Mouse (Mus musculus): ENCODE results near the gene Nars2. TPM values are rescaled to one million over a fixed set of nuclear protein-coding genes. Genes with fewer than 3 reads are reported as not detected.

Nars2 gene
- polyA plus RNA-seq, 2 experiments = 4.9 to 16.1 TPM

GRCm38 (mm10) chr7:96904936-96905335 is 46.4 kb upstream of the Nars2 start:
- H3K9ac ChIP-seq (replicated peaks) = no peak overlapping the region
- H3K4me3 ChIP-seq (ENCODE audit: insufficient read depth in 1 of 2, low read depth in 2 of 2, low read length in 2 of 2) = no peak overlapping the region
- H3K27me3 ChIP-seq (ENCODE audit: control insufficient read depth, insufficient read depth, low read length) = no peaks in the 10 kb centered on the region
- 55% methylated on average over 1 of the region's 1 CpGs for WGBS (ENCODE audit: insufficient replicate concordance)
- no peak for ATAC-seq (ENCODE audit: insufficient read depth)
- H3K4me1 ChIP-seq (replicated peaks; ENCODE audit: control insufficient read depth in 2 of 2, insufficient read depth in 2 of 2, low read length in 1 of 2) = no peaks in the 10 kb centered on the region
- H3K36me3 ChIP-seq (replicated peaks; ENCODE audit: control insufficient read depth, insufficient read depth, low read depth) = no peaks in the 10 kb centered on the region
- no peaks in the 10 kb centered on the region for H3K9me3 ChIP-seq (ENCODE audit: control insufficient read depth, low read length)
- H3K27ac ChIP-seq = no peak overlapping the region
- no peak overlapping the region for H3K4me2 ChIP-seq (ENCODE audit: low read depth)
- DNase-seq (ENCODE audit: low read depth in 3 of 3, low spot score in 3 of 3) = no peak
- TF ChIP-seq EP300 (IDR thresholded peaks at IDR 0.05; ENCODE audit: low read depth) (no peak), CTCF (IDR thresholded peaks at IDR 0.05; ENCODE audit: low read depth) (no peak)

- WGBS (ENCODE audit: insufficient replicate concordance) = 77% methylated on average over 3 of the region's 3 CpGs
- Histone ChIP-seq H3K27ac (no peak overlapping the region), H3K9ac (replicated peaks) (no peak overlapping the region), H3K9me3 (ENCODE audit: control insufficient read depth, low read length) (no peaks in the 10 kb centered on the region), H3K4me1 (replicated peaks; ENCODE audit: control insufficient read depth in 2 of 2, insufficient read depth in 2 of 2, low read length in 1 of 2) (no peaks in the 10 kb centered on the region), H3K27me3 (ENCODE audit: control insufficient read depth, insufficient read depth, low read length) (no peaks in the 10 kb centered on the region), H3K4me3 (ENCODE audit: insufficient read depth in 1 of 2, low read depth in 2 of 2, low read length in 2 of 2) (no peak overlapping the region), H3K36me3 (replicated peaks; ENCODE audit: control insufficient read depth, insufficient read depth, low read depth) (no peaks in the 10 kb centered on the region), H3K4me2 (ENCODE audit: low read depth) (no peak overlapping the region)
- TF ChIP-seq CTCF (IDR thresholded peaks at IDR 0.05; ENCODE audit: low read depth) (no peak), EP300 (IDR thresholded peaks at IDR 0.05; ENCODE audit: low read depth) (no peak)
- DNase-seq (ENCODE audit: low read depth in 3 of 3, low spot score in 3 of 3) (no peak), ATAC-seq (ENCODE audit: insufficient read depth) (no peak)
Observed at GRCm38 (mm10) chr7:96905422-96905821, 45.9 kb upstream of the Nars2 start.

GRCm38 (mm10) chr7:96906216-96906615 is 45.1 kb upstream of the Nars2 start:
- TF ChIP-seq CTCF (IDR thresholded peaks at IDR 0.05; ENCODE audit: low read depth) = no peak
- TF ChIP-seq EP300 (IDR thresholded peaks at IDR 0.05; ENCODE audit: low read depth) = no peak
- 79% methylated on average over 20 of the region's 20 CpGs for WGBS (ENCODE audit: insufficient replicate concordance)
- Histone ChIP-seq H3K9ac (replicated peaks) (no peak overlapping the region), H3K9me3 (ENCODE audit: control insufficient read depth, low read length) (no peaks in the 10 kb centered on the region), H3K4me3 (ENCODE audit: insufficient read depth in 1 of 2, low read depth in 2 of 2, low read length in 2 of 2) (no peak overlapping the region), H3K27me3 (ENCODE audit: control insufficient read depth, insufficient read depth, low read length) (no peaks in the 10 kb centered on the region), H3K4me1 (replicated peaks; ENCODE audit: control insufficient read depth in 2 of 2, insufficient read depth in 2 of 2, low read length in 1 of 2) (no peaks in the 10 kb centered on the region), H3K4me2 (ENCODE audit: low read depth) (no peak overlapping the region), H3K27ac (no peak overlapping the region), H3K36me3 (replicated peaks; ENCODE audit: control insufficient read depth, insufficient read depth, low read depth) (no peaks in the 10 kb centered on the region)
- DNase-seq (ENCODE audit: low read depth in 3 of 3, low spot score in 3 of 3) = no peak
- ATAC-seq (ENCODE audit: insufficient read depth) = no peak

GRCm38 (mm10) chr7:96907971-96908680 is 43.2 kb upstream of the Nars2 start:
- no peak for DNase-seq (ENCODE audit: low read depth in 3 of 3, low spot score in 3 of 3)
- Histone ChIP-seq H3K4me1 (replicated peaks; ENCODE audit: control insufficient read depth in 2 of 2, insufficient read depth in 2 of 2, low read length in 1 of 2) (no peaks in the 10 kb centered on the region), H3K9ac (replicated peaks) (no peak overlapping the region), H3K4me3 (ENCODE audit: insufficient read depth in 1 of 2, low read depth in 2 of 2, low read length in 2 of 2) (no peak overlapping the region), H3K36me3 (replicated peaks; ENCODE audit: control insufficient read depth, insufficient read depth, low read depth) (no peaks in the 10 kb centered on the region), H3K9me3 (ENCODE audit: control insufficient read depth, low read length) (no peaks in the 10 kb centered on the region), H3K27me3 (ENCODE audit: control insufficient read depth, insufficient read depth, low read length) (no peaks in the 10 kb centered on the region), H3K27ac (no peak overlapping the region), H3K4me2 (ENCODE audit: low read depth) (no peak overlapping the region)
- WGBS (ENCODE audit: insufficient replicate concordance) = 61% methylated on average over 16 of the region's 16 CpGs
- TF ChIP-seq EP300 (IDR thresholded peaks at IDR 0.05; ENCODE audit: low read depth) = no peak
- no peak for TF ChIP-seq CTCF (IDR thresholded peaks at IDR 0.05; ENCODE audit: low read depth)
- no peak for ATAC-seq (ENCODE audit: insufficient read depth)

GRCm38 (mm10) chr7:96909856-96910255 is 41.4 kb upstream of the Nars2 start:
- 64% methylated on average over 5 of the region's 5 CpGs for WGBS (ENCODE audit: insufficient replicate concordance)
- Histone ChIP-seq H3K27me3 (ENCODE audit: control insufficient read depth, insufficient read depth, low read length) (no peaks in the 10 kb centered on the region; the same call in 1 of the 2 replicates), H3K4me1 (replicated peaks; ENCODE audit: control insufficient read depth in 2 of 2, insufficient read depth in 2 of 2, low read length in 1 of 2) (no peaks in the 10 kb centered on the region), H3K27ac (no peak overlapping the region), H3K9ac (replicated peaks) (no peak overlapping the region), H3K9me3 (ENCODE audit: control insufficient read depth, low read length) (no peaks in the 10 kb centered on the region), H3K36me3 (replicated peaks; ENCODE audit: control insufficient read depth, insufficient read depth, low read depth) (no peaks in the 10 kb centered on the region), H3K4me3 (ENCODE audit: insufficient read depth in 1 of 2, low read depth in 2 of 2, low read length in 2 of 2) (no peak overlapping the region), H3K4me2 (ENCODE audit: low read depth) (no peak overlapping the region)
- TF ChIP-seq CTCF (IDR thresholded peaks at IDR 0.05; ENCODE audit: low read depth) = no peak
- TF ChIP-seq EP300 (IDR thresholded peaks at IDR 0.05; ENCODE audit: low read depth) = no peak
- ATAC-seq (ENCODE audit: insufficient read depth) = no peak
- DNase-seq (ENCODE audit: low read depth in 3 of 3, low spot score in 3 of 3) = no peak
